Mouse (Mus musculus): ENCODE results near the gene Gm21750.
"Not testable (repeated sequence)": the region's sequence is repeated elsewhere in the genome, so short reads cannot be mapped to it uniquely, and the experiment has no call there.

The Gm21750 gene

GRCm38 (mm10) chr14:73660925-73661324, at the start of gene Gm21750:
Gene Gm21750, plus strand, starts transcription at chr14:73661225.
- POLR2A ChIA-PET, CTCF ChIA-PET: not testable (repeated sequence)

- CTCF ChIA-PET, result not testable (repeated sequence)
Measured at GRCm38 (mm10) chr14:73614961-73615360, 46.1 kb upstream of the Gm21750 start.

DNA sequence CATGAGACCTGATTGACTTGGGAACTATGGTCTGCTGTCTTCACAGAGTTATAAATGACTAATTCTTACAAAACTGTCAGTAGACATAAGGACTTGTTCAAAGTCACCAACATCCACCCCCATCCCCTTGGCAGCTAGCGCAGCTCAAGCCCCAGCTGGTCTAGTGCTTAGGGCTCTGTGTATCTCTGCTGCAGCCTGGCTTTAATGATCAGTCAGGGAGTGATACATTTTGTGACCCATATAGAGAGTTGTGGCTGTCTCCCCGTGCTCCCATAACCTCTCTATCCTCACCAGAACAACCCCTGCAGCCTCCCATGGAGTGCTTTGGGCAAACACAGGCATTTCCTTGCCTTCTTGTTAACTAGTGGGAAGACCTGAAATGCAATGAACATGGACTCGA, 40.1 kb upstream of the Gm21750 start:
- POLR2A ChIA-PET, result interaction anchor here in 1 of 4 experiments (0.6 kb wide), 1 partner anchor 1114 kb away, joined by 3 read pairs; no protein-coding TSS in a partner anchor

More at GRCm38 (mm10) chr14:73614961-73615360, 46.1 kb upstream of the Gm21750 start:
- POLR2A ChIA-PET, result not testable (repeated sequence)

DNA sequence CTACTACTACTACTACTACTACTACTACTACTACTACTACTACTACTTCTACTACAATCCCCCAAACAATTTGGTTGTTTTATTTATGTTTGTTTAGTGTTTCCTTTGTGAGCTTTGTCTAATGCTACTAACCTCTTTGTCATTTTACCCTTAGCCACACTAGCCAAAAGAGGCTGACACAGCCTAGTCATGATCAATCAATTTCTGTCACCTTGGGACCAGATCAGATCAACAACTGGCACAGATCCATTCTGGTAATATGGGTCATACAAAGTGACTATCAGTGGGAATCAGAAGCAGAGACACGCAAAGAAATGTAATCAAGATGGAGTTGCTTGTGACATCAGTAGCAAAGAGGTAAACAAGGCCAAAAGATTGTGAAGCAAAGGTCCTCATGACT, 38.0 kb upstream of the Gm21750 start:
- ChIA-PET POLR2A (interaction anchor here in 1 of 4 experiments (1.2 kb wide), 1 partner anchor 24 kb away, joined by 3 read pairs; no protein-coding TSS in a partner anchor), CTCF (no interaction called here)

More for the DNA sequence above, 40.1 kb upstream of the Gm21750 start:
- CTCF ChIA-PET, result interaction anchor here in 1 of 4 experiments (0.7 kb wide), 1 partner anchor 17 kb away, joined by 3 read pairs; no protein-coding TSS in a partner anchor

GRCm38 (mm10) chr14:73625469-73625868, 35.6 kb upstream of the Gm21750 start:
- ChIA-PET CTCF (interaction anchor here in 2 of 4 experiments (0.6 to 1.4 kb wide), 3 partner anchors 12 to 116 kb away, joined by 3 to 4 read pairs (median 3); no protein-coding TSS in a partner anchor), POLR2A (no interaction called here)

DNA sequence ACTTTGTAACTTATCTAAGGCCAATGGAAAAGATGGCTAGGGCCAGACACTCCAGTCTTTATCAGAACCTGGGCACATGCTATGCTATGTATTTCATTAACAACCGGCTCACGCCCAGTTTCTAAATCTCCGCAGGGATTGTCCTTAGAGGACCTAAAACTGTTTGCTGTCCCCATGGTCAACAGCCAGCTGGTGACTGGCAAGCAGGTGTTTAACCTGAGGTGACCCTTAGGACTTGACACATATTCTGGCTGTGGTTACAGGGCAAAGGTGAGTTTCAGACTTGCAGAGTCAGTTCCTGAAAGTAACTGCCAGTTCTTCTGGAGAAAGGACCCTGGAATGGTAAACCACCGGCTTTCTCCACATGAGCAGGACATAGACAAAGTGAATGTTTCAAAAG, 29.5 kb upstream of the Gm21750 start:
- CTCF ChIA-PET, result no interaction called here
- POLR2A ChIA-PET, result interaction anchor here in 1 of 4 experiments (0.6 kb wide), 1 partner anchor 10 kb away, joined by 3 read pairs; no protein-coding TSS in a partner anchor

- POLR2A ChIA-PET, result no interaction called here
- CTCF ChIA-PET, result no interaction called here
Measured at GRCm38 (mm10) chr14:73632648-73633263, 28.3 kb upstream of the Gm21750 start.

- CTCF ChIA-PET, result no interaction called here
Measured at GRCm38 (mm10) chr14:73634356-73634755, 26.7 kb upstream of the Gm21750 start.

DNA sequence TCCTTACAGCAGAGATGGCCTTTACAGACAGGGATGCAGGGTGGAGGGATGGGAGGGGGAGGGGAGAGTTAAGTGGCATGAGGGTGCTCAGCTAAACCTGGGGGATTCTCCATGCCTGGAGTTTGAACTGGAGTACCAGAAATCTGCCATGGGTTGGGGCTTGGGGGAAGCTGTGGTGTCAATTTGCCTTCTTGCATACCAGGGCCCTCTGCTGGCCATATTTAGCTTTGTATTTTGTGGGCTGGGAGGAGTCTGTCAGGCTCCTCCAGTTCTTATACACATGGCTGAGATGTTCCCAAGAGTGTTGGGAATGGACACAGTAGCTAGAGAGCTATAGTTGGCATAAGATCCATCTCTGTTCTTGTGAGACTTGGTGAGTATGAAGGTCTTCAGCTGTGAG, 23.6 kb upstream of the Gm21750 start:
- CTCF ChIA-PET, result interaction anchor here (0.5 to 1.3 kb wide), 11 partner anchors 9 to 795 kb away, joined by 3 to 4 read pairs (median 3); partner anchors contain the start of genes Med4 (in 1 of the 4) and Sucla2 (in 1 of the 4)
- POLR2A ChIA-PET, result interaction anchor here in 1 of 4 experiments (0.6 to 0.8 kb wide), 3 partner anchors 9 to 442 kb away, joined by 3 to 4 read pairs (median 4); no protein-coding TSS in a partner anchor

More at GRCm38 (mm10) chr14:73634356-73634755, 26.7 kb upstream of the Gm21750 start:
- POLR2A ChIA-PET, result no interaction called here

DNA sequence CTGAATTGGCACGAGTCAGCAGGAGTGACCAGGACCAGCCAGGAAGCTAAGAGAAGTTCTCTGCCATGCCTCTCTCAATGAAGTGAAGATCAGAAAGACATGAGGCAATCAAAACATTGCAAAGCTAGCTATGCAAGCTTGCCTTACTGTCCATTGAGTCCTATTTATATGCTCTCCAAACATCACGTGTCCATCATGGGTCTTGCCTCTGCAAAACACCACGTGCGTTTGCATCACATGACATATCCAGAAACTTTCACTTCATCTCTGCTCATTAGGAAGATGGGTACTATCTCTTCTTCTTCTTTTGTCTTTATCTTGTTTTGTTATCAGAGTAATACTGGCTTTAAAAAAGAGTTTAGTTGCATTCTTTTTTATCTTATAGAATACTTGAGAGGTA, 10.8 kb upstream of the Gm21750 start:
- CTCF ChIA-PET, result no interaction called here
- POLR2A ChIA-PET, result no interaction called here

- POLR2A ChIA-PET, result interaction anchor here in 1 of 4 experiments (0.6 kb wide), 1 partner anchor 176 kb away, joined by 5 read pairs; no protein-coding TSS in a partner anchor
- CTCF ChIA-PET, result interaction anchor here in 1 of 4 experiments (0.6 kb wide), 1 partner anchor 1039 kb away, joined by 3 read pairs; no protein-coding TSS in a partner anchor
Measured at GRCm38 (mm10) chr14:73670091-73670490, 9.1 kb downstream of the Gm21750 start.

DNA sequence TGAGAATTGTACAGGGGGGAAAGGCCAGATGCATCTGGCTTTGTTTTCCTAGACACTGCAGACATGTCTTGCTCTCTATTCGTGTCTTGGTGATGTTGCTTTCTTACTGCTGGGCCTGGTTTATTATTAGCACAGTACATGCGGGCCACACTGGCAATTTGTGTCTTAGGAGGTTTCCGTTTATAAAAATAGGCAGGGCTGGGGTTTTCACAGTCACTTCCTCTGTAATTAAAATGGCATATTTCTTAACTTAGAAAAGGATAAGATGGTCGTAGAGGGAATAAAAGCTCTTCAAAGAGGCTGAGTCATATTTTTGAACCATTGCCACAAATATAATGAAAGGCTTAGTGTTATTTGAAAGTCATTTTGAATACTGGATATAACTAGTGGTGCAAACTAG, 26.7 kb downstream of the Gm21750 start:
- CTCF ChIA-PET, result no interaction called here
- POLR2A ChIA-PET, result no interaction called here

DNA sequence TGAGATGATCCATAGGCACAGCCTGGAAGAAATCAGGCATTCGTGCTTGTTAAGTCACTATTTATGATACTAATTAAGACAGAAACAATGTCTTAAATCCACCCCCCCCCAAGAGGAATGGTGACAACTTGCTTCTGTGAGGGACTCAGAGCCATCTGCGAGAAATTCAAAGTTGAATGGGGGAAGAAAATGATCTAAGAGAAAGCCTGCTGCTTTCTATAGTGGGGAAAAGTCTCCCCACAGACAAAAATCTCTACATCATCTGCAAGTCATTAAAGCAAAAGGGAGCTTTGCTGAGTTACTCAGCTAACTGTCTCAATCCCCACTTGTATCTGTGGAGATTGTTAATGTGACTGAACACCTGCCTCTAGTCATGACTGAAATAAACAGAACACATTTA, 27.4 kb downstream of the Gm21750 start:
- ChIA-PET POLR2A (no interaction called here), CTCF (no interaction called here)

DNA sequence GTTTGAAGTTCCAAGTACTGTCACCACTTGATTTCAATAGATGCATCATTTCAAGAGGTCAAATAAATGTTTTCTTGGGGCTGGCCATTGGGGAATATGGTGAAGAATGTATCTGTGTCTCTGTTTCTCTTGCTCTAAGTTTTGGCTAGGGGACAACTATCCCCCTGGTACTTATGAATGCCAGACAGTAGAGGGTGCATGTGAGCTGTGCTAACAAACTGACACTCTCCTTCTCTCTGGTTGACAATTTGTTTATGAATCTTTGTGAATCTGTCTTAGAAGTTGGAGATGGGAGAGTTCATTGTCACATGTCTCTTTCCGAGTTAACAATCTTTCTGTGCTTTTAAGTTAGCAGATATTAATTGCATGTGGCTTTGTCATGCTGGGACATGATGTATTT, 39.2 kb downstream of the Gm21750 start:
- CTCF ChIA-PET, result no interaction called here
- POLR2A ChIA-PET, result interaction anchor here in 1 of 4 experiments (0.6 kb wide), 1 partner anchor 1160 kb away, joined by 3 read pairs; no protein-coding TSS in a partner anchor

GRCm38 (mm10) chr14:73709412-73710110, 48.5 kb downstream of the Gm21750 start:
- POLR2A ChIA-PET, result interaction anchor here in 1 of 4 experiments (0.6 kb wide), 1 partner anchor 14 kb away, joined by 3 read pairs; no protein-coding TSS in a partner anchor
- CTCF ChIA-PET, result no interaction called here
